Mouse (Mus musculus): ENCODE results near the gene Nup54.

DNA sequence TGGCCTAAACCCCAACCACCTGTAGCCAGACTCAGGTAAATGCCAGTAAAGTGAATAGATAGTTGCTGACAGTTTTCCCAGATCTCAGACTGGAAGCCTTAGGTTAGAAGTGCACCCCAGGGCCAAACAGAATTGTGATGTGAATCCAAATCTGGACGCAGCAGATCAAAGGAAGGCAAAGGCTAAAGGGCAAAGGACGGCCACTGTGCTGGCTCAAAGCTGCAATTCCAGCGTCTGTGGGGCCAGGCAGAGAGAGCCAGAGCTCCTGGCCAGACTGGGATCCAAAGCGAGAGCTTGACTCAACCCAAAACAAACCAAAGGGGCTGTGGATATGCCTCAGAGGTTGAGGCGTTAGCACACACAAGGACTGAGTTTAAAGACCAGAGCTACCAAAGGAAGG is 23.7 kb upstream of the Nup54 start:
- TF ChIP-seq POLR2A (IDR thresholded peaks at IDR 0.05; ENCODE audit: control insufficient read depth, low read depth, low read length) (no peak), CTCF (IDR thresholded peaks at IDR 0.05; ENCODE audit: control insufficient read depth, insufficient read depth, insufficient replicate concordance, low read depth, low read length) (no peak)
